Mouse (Mus musculus) frontal cortex, postnatal 36 days (tissue): ENCODE measurements around the gene Optc.

Experiments used
- DNase-seq, 2 experiments: peaks; one replicate each; pipeline ENCODE4 v3.0.0; 2022; ENCODE audit warnings: low spot score in 2 of 2

Gene Optc

DNA sequence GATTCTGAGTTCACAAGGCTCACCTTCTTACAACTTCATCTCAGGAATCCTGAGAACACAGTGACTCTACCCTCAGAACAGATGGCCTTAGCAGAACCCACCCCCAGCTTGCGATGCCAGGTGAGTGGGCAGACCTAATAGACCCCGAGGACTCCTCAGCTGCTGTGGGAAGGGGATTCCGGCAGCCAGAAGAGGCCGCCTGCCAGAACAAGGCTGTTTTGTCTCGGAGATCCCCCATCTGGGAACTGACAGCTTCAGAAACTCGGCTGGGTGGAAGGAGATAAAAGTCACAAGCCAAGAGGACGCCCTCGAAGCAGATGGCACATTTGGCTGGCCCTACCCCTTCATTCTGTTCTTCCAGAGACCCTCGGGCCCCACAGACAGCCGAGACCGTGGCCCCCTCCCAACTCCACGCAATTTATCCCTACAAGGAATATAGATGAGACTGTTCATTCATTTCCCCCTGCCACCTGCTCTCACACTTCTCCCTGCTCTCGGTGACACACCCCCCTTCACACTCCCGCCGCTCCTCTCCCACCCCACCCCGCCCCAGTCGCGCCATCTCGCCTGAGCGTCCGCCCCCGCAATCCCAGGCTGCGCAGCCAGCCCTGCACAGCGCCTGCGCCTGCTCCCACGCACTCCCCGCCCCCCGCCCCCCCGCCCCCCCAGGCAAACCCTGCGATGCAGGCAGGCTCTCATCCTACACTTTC, at the start of gene Optc:
Gene Optc, minus strand, starts transcription at position 51 of the 710 bp plus-strand sequence.
- DNase-seq = peak; percentile 72 to 78

GRCm38 (mm10) chr1:133954009-133954408, 46.2 kb upstream of the Optc start:
- DNase-seq = no peak

DNA sequence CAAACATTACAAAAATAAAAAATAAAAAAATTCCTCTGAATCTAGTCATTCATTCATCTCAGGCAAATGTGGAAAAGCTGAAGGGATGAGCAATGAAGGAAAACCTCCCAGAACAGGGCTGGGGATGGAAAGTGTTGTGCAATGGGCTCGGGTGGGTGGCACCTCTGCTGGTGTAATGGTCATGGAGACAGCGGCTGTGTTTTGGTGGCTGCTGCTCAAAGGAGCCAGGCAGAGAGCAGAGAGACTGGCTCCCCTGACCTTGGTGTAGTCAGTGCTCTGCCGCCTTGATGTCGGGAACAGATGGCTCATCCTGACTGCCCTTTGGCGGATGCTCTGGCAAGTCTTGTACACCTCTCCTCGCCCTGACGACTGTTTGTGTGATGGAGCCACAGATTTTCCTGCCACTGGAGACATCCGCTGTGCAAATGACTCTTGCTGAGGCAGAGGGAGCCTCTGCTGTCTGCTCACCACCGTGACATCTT, 45.5 kb upstream of the Optc start:
- peak; percentile 14 to 26 for DNase-seq

DNA sequence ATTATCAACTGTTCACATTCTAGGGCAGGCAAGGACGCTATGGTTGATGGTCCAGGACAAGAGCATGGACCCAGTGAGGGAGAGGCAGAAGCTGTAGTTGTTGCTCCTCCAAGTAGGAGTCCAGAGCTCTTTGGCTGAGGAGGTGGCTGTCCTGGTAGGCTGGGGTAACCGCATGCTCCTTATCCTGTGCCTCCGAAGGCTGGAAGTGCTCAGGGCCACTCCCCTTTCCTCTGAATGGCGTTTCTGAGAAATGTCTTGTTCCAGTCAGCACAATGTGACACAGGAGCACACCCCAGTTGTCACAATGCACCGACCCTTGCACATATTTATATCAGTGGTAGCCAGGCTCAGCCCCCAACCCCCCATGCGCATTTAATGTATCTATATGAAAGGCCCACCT, 43.8 kb upstream of the Optc start:
- no peak for DNase-seq

- no peak for DNase-seq
Measured at GRCm38 (mm10) chr1:133950061-133950782, 42.4 kb upstream of the Optc start.

- no peak for DNase-seq
Measured at GRCm38 (mm10) chr1:133945106-133945505, 37.3 kb upstream of the Optc start.

GRCm38 (mm10) chr1:133941904-133942303, 34.1 kb upstream of the Optc start:
- no peak for DNase-seq

GRCm38 (mm10) chr1:133941158-133941860, 33.5 kb upstream of the Optc start:
- DNase-seq = no peak

DNA sequence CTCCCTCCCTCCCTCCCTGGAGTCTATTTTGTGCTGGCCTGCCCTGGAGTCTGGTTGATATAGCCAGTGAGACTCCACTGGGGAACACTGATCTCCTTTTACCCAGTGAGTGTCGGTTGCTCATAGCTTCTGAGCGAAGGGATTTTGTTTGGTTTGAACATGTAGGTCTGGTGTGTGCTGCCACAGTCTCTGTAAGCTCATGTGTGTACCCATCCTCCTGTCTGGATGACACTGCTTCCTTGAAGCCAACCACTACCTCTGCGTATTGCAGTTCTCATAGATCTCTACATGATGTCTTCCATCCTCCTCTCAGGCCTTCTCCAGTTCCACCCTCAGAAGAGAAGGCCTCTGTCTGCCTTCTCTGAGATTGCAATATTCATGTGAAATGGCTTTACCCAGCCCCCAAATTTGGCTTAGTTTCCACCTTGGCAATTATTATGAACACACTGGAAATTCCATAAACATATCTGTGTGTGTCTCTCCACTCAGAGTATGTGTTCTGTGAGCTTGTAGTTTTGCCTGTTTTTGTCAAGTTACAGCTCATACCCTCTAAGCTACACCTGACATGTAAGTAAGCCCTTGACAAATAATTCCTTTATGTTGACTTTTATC, 32.8 kb upstream of the Optc start:
- DNase-seq = no peak

DNA sequence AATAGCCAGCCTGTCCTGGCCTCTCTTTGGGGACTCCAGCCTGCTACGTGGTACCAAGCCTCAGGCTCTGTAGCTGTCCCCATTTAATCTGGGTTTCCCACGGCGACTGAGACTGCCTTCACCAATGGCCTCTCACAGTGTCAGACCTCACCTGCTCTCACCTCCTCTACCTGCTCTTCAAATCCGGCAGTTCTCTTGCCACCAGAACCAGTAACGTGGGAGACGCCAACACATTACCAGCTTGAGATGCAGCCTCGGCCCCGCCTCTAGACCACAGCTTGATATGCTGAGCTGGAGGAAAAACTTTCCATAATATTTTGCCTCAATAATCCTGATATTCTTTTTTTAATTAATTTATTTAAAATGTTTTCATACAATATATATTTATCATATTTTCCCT, 31.9 kb upstream of the Optc start:
- no peak for DNase-seq

GRCm38 (mm10) chr1:133936169-133936568, 28.4 kb upstream of the Optc start:
- no peak for DNase-seq

DNA sequence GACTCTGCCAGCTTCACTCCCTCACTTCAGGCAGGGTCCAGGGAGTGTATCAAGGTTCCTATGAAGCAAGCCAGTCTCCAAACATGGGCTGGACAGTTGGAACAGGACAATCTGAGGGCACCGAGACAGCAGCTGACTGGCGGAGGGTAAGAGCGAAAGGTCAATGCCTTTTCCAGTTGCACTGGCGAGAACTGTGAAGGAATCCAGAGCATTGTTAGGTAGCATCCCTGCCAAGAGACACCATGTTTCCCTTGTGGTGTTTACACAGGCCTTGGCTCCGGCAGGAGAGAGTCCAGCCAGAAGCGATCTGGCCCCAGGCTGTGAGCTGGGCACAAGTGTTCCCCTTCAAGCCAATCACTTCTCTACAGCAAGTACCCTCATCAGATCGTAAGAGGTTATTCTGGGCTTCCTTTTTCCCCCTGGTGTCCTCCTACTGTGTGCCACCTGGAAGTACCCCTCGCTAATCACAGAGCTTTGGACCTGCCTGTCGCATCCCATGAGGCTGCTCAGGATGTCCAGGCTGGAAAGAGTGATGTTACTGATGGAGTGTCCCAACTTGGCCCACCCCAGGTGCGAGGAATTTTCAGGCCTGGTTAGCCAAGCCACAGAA, 26.7 kb upstream of the Optc start:
- DNase-seq = no peak

GRCm38 (mm10) chr1:133933301-133934195, 25.7 kb upstream of the Optc start:
- DNase-seq = no peak

DNA sequence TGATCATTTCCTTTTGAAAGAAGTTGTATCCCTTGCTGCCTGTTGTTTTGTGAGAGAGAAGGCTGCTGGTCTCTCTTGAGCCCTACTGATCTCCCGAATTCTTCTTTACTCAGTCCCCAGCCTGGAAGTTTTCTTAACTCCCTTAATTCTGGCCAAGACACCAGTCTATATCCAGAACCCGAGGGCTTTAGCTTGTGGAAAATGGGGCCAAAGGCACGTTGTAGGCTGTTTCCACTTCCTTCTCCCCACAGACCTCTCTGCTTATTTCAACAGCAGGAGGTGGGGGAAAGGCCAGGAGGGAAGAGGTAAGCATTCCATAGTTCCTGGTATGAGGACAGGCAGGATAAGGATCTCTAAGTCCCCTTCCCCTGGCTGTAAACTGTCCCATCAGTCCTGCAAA, 22.2 kb upstream of the Optc start:
- no peak for DNase-seq

DNA sequence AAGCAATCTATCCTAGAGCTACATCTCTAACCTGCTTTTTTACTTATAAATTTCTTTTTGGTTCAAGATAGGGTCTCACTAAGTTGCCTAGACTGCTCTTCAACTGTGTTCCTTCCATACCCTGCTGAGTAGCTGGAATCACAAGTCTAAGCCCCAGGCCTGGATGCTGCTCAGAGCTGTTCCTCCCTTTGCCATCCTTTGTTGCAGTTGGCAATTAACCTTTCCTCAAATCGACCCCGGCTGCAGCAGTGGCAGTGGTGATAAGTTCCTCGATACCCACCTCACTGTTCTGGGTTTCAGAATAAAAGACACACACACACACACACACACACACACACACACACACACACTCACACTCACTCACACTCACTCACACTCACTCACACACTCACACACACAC, 17.4 kb upstream of the Optc start:
- no peak for DNase-seq

DNA sequence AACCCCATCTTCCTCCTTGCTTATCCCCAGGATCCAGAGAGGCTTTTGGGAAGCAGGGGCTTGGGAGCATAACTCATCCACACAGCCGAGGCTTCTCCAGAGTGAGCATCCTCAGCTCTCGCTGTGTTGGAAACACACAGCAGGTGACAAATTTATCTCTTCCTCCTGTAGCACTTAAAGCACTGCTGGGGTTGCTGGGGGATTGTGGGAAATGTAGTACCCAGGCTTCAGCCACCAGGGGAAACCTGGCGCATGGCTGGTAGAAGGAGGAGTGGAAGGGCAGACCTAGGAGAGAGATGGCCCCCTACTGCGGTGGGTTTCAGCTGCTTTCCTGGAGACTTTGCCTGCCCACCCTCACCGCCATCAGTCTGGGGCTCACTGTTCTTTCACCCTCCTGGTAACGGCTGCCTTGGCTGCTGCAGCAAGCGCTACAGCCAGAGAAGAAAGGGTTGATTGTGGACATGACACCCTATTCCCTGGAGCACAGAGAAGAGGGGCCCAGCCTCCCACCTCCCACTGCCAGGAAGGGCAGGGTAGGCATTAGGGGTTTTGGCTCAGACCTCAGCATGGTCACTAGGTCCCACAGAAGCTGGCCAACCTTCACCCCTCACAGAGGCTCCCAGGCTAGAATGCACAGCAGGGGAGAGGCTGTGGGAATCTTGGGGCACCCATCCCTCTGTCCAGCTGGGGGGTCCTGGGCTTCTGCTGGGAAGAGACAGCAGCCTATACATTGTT, 16.5 kb upstream of the Optc start:
- peak; percentile 23 to 60 for DNase-seq

DNA sequence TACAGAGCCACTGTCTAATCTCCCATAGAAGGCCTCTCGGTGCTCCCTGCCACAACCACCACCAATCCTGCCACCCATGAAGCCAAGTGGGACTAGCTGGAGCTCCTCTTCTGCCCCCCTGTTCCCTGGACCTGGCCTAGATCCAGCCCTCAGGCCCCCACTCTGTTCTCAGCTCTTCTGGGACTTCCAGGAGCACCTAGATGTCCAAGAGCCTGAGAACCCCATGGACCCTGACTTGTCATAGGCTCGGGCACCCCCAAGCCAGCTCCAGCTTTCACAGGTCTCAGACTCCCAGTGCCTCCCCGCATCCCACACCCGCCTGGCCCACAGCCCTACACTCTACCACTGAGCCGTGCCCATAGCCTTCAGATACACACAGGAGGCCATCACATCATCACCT, 15.3 kb upstream of the Optc start:
- DNase-seq = no peak

- DNase-seq = no peak
Measured at GRCm38 (mm10) chr1:133921304-133921751, 13.5 kb upstream of the Optc start, which contains the start of gene Prelp. Gene Prelp (minus strand): TSS chr1:133921414.

- no peak for DNase-seq
Measured at GRCm38 (mm10) chr1:133920876-133921275, 13.1 kb upstream of the Optc start.

GRCm38 (mm10) chr1:133920401-133920800, 12.6 kb upstream of the Optc start:
- DNase-seq = no peak
